In genomic region chr1:86360441-86360840, GRCm38 (mm10) we compare ENCODE assay signal across 8 mouse cellular contexts. TPM values are rescaled to one million over a fixed set of nuclear protein-coding genes. Genes with fewer than 3 reads are reported as not detected.
DNase-seq lines count a peak whose midpoint lies in the region; ATAC-seq and TF ChIP-seq lines count a peak whose summit lies in the region.

No protein-coding gene starts in this region.

- WGBS in embryonic facial prominence, embryonic 10.5 days, result 21% methylated on average over 12 of the region's 12 CpGs
- 27% methylated on average over 12 of the region's 12 CpGs for WGBS in intestine, embryonic 14.5 days
- WGBS in neural tube, embryonic 13.5 days, result 21% methylated on average over 12 of the region's 12 CpGs

- no peak for TF ChIP-seq CTCF in left cerebral cortex, adult 2 months (IDR thresholded peaks at IDR 0.05)

- peak overlapping the region; percentile 86 for H3K4me2 ChIP-seq in intestine, embryonic 14.5 days (ENCODE audit: low read length)
- H3K4me2 ChIP-seq in neural tube, embryonic 13.5 days, result peak overlapping the region; percentile 89

- H3K36me3 ChIP-seq in embryonic facial prominence, embryonic 10.5 days (replicated peaks), result peaks cover 27% of the 10 kb centered on the region
- peaks cover 22% of the 10 kb centered on the region for H3K36me3 ChIP-seq in intestine, embryonic 14.5 days (ENCODE audit: control insufficient read depth, insufficient read depth, low read length)
- peaks cover 23% of the 10 kb centered on the region for H3K36me3 ChIP-seq in neural tube, embryonic 13.5 days

- DNase-seq in left cerebral cortex, adult 2 months (ENCODE audit: extremely low spot score in 1 of 2, low spot score in 2 of 2), result no peak
- no peak for DNase-seq in left cerebral cortex, adult 11 months (ENCODE audit: low spot score)
- DNase-seq in embryonic facial prominence, embryonic 10.5 days (ENCODE audit: low spot score), result peak; percentile 26
- DNase-seq in intestine, embryonic 14.5 days (ENCODE audit: low spot score), result no peak
- no peak for DNase-seq in lung, postnatal 10 days

- H3K4me1 ChIP-seq in embryonic facial prominence, embryonic 10.5 days, result peaks cover 28% of the 10 kb centered on the region
- H3K4me1 ChIP-seq in intestine, embryonic 14.5 days (replicated peaks; ENCODE audit: control insufficient read depth, insufficient read depth, low read length), result peaks cover 14% of the 10 kb centered on the region; the same call in 1 of the 2 replicates
- peaks cover 28% of the 10 kb centered on the region for H3K4me1 ChIP-seq in neural tube, embryonic 13.5 days (replicated peaks)

- no peak overlapping the region for H3K27ac ChIP-seq in left cerebral cortex, adult 2 months
- H3K27ac ChIP-seq in embryonic facial prominence, embryonic 10.5 days (replicated peaks), result peak overlapping the region; percentile 97
- H3K27ac ChIP-seq in intestine, embryonic 14.5 days (ENCODE audit: low read depth), result 0 out of 2 replicates have a peak overlapping the region, but pooled peaks have one; percentile 100
- H3K27ac ChIP-seq in neural tube, embryonic 13.5 days (replicated peaks), result peak overlapping the region; percentile 98; the same call in 1 of the 2 replicates

- no peaks in the 10 kb centered on the region for H3K27me3 ChIP-seq in embryonic facial prominence, embryonic 10.5 days (replicated peaks; ENCODE audit: low read depth, poor library complexity, severe bottlenecking)
- no peaks in the 10 kb centered on the region for H3K27me3 ChIP-seq in intestine, embryonic 14.5 days (replicated peaks; ENCODE audit: control insufficient read depth, insufficient read depth, low read length)
- no peaks in the 10 kb centered on the region for H3K27me3 ChIP-seq in neural tube, embryonic 13.5 days

- intact Hi-C loops in left cerebral cortex, adult 2 months (cut with DNase I), result no loop called here

- no peak for ATAC-seq in intestine, embryonic 14.5 days (replicated peaks; ENCODE audit: low FRiP score, low TSS enrichment, low read depth)
- no peak for ATAC-seq in neural tube, embryonic 13.5 days (ENCODE audit: low read depth)
- no peak for ATAC-seq in erythroid progenitor cell, adult 5-6 weeks (replicated peaks; ENCODE audit: low FRiP score, poor library complexity, severe bottlenecking)
- no peak for ATAC-seq in cerebellum, adult (ENCODE audit: insufficient number of reproducible peaks, low FRiP score, low TSS enrichment)

- peak overlapping the region; percentile 98 for H3K4me3 ChIP-seq in left cerebral cortex, adult 2 months
- peak overlapping the region; percentile 99 for H3K4me3 ChIP-seq in embryonic facial prominence, embryonic 10.5 days
- H3K4me3 ChIP-seq in intestine, embryonic 14.5 days (ENCODE audit: low read depth, low read length), result peak overlapping the region; percentile 94
- H3K4me3 ChIP-seq in neural tube, embryonic 13.5 days, result peak overlapping the region; percentile 81

- H3K9me3 ChIP-seq in embryonic facial prominence, embryonic 10.5 days, result no peaks in the 10 kb centered on the region
- H3K9me3 ChIP-seq in intestine, embryonic 14.5 days (ENCODE audit: control insufficient read depth, low read length), result no peaks in the 10 kb centered on the region
- no peaks in the 10 kb centered on the region for H3K9me3 ChIP-seq in neural tube, embryonic 13.5 days

- H3K9ac ChIP-seq in intestine, embryonic 14.5 days (ENCODE audit: low read length), result peak overlapping the region; percentile 97
- H3K9ac ChIP-seq in neural tube, embryonic 13.5 days, result peak overlapping the region; percentile 87

RNA-seq across cellular contexts. Expression of gene Ncl, which starts 1.2 kb away (rescaled TPM):
- total RNA-seq in left cerebral cortex, adult 2 months (2021), result 100 to 1,000 TPM; 131 to 133 TPM
- polyA plus RNA-seq in embryonic facial prominence, embryonic 10.5 days (2016; fragmentation: Nextera tagmentation; extraction: Ambion mirVana), result 625 and 641 TPM in 2 replicates
- polyA plus RNA-seq in intestine, embryonic 14.5 days (2014; fragmentation: Nextera tagmentation; extraction: Ambion mirVana), result 423 and 436 TPM in 2 replicates
- polyA plus RNA-seq in neural tube, embryonic 13.5 days (2015; fragmentation: Nextera tagmentation; extraction: Ambion mirVana), result 213 and 222 TPM in 2 replicates
- 148 and 176 TPM in 2 replicates for total RNA-seq in erythroid progenitor cell, adult 5-6 weeks (2015; ENCODE audit: low replicate concordance)
- 169 and 177 TPM in 2 replicates for total RNA-seq in erythroid progenitor cell, adult 5-6 weeks (2017; ENCODE audit: low replicate concordance)

RNA-seq across cellular contexts. Expression of gene B3gnt7, which starts 57.8 kb away (rescaled TPM):
- 1 to 10 TPM in 1 of 2 experiments, under 1 TPM in 1; 0.97 to 1.4 TPM for total RNA-seq in left cerebral cortex, adult 2 months (2021)
- polyA plus RNA-seq in embryonic facial prominence, embryonic 10.5 days (2016; fragmentation: Nextera tagmentation; extraction: Ambion mirVana), result 4.9 and 6.2 TPM in 2 replicates
- polyA plus RNA-seq in intestine, embryonic 14.5 days (2014; fragmentation: Nextera tagmentation; extraction: Ambion mirVana), result 7.7 and 10.4 TPM in 2 replicates
- polyA plus RNA-seq in neural tube, embryonic 13.5 days (2015; fragmentation: Nextera tagmentation; extraction: Ambion mirVana), result 3.3 and 4.2 TPM in 2 replicates
- 1.4 TPM in 1 of 2 replicates, not detected in the other for total RNA-seq in erythroid progenitor cell, adult 5-6 weeks (2015; ENCODE audit: low replicate concordance)
- total RNA-seq in erythroid progenitor cell, adult 5-6 weeks (2017; ENCODE audit: low replicate concordance), result not detected in 2 replicates
